Mouse (Mus musculus) brain, embryonic 14.5 days (tissue): ENCODE measurements around the gene Heatr9.

Experiments
- CTCF ChIP-seq: fragments of 200-500 bp; IDR thresholded peaks from 2 replicates; pipeline ENCODE4 v1.5.1; 2012; ENCODE audit warnings: inconsistent platforms, mild to moderate bottlenecking, moderate library complexity, borderline replicate concordance; ENCODE audit not compliant: insufficient read depth, insufficient read length; ENCODE audit errors: extremely low read depth
- POLR2A ChIP-seq: fragments of 200-500 bp; IDR thresholded peaks from 2 replicates; pipeline ENCODE4 v1.6.1; 2012; ENCODE audit warnings: mild to moderate bottlenecking, inconsistent platforms, borderline replicate concordance; ENCODE audit not compliant: poor library complexity, insufficient read depth, insufficient read length, severe bottlenecking; ENCODE audit errors: extremely low read depth

DNA sequence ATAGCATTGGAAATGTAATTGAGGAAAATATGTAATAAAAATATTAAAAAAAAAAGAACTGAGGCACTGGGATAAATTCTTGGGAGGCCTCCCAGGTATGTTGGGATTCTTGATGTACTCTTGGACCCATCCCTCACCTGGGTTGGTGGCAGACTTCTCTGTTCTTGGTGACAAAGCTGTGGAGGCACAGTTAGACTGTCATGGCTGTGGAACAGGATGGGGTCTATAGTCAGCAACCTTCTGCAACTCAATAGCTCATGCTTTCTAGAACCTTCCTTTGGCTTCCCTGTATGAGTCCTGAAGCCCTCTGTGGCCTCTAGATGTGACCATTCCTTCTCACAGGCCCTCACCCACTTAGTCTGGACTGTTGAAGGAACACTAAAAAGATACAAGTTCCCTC, 44.6 kb upstream of the Heatr9 start:
- TF ChIP-seq CTCF (no peak), POLR2A (no peak)
